Mouse (Mus musculus): ENCODE measurements at regions not wholly inside any gene's neighbourhood (a gene's known extent, or its start where the extent isn't known, plus 50 kb on each side); places are given as distances from the start of the nearest gene placed in this dataset.

DNA sequence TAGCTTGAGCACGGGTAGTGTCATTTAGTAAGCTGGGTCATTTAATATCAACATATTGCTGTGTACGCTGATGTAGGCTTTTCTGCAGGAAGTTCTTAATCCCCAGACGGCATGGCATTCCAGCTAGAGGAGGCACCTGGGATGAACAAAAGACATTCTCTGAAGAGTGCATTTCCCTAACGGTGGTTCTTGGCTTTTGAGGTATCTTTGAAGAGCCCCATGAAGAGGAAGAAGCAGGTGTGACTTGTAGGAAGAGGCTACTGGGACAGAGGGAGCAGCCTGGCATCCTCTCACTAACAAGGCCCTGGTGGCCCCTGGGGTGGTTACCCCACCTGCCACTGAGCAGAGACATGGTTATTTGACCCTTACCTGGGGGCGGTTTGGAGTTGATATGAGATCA, 457.7 kb downstream of the Rnf144b start:
- WGBS, result 83% methylated on average over 5 of the region's 5 CpGs
- no peaks in the 10 kb centered on the region for H3K9me3 ChIP-seq (ENCODE audit: control insufficient read depth, low read length)

GRCm38 (mm10) chr13:47585158-47585557, 462.7 kb downstream of the Rnf144b start:
- H3K4me1 ChIP-seq (ENCODE audit: control insufficient read depth in 2 of 2, insufficient read depth in 2 of 2, low read length in 2 of 2), result no peaks in the 10 kb centered on the region
- H3K9ac ChIP-seq (ENCODE audit: low read length), result no peak overlapping the region
- no peak for ATAC-seq (ENCODE audit: insufficient number of reproducible peaks, insufficient read depth, low FRiP score, low read depth)
- H3K4me2 ChIP-seq (ENCODE audit: low read length), result no peak overlapping the region
- no peaks in the 10 kb centered on the region for H3K36me3 ChIP-seq (ENCODE audit: control insufficient read depth, insufficient read depth, low read length)
- no peak overlapping the region for H3K27ac ChIP-seq (replicated peaks in 1 of 2; ENCODE audit: control insufficient read depth in 1 of 2, insufficient read depth in 1 of 2, low read depth in 2 of 2, low read length in 2 of 2)
- H3K27me3 ChIP-seq (ENCODE audit: control insufficient read depth, insufficient read depth, low read length), result no peaks in the 10 kb centered on the region
- H3K4me3 ChIP-seq (ENCODE audit: control insufficient read depth in 1 of 2, insufficient read depth in 1 of 2, low read depth in 1 of 2, low read length in 2 of 2), result no peak overlapping the region
- H3K9me3 ChIP-seq (ENCODE audit: control insufficient read depth, low read length), result no peaks in the 10 kb centered on the region
- 71% methylated on average over 1 of the region's 1 CpGs for WGBS

More for the DNA sequence above, 457.7 kb downstream of the Rnf144b start:
- Histone ChIP-seq H3K4me1 (ENCODE audit: control insufficient read depth in 2 of 2, insufficient read depth in 2 of 2, low read length in 2 of 2) (no peaks in the 10 kb centered on the region), H3K36me3 (ENCODE audit: control insufficient read depth, insufficient read depth, low read length) (no peaks in the 10 kb centered on the region), H3K4me3 (ENCODE audit: control insufficient read depth in 1 of 2, insufficient read depth in 1 of 2, low read depth in 1 of 2, low read length in 2 of 2) (no peak overlapping the region), H3K9ac (ENCODE audit: low read length) (no peak overlapping the region), H3K27me3 (ENCODE audit: control insufficient read depth, insufficient read depth, low read length) (no peaks in the 10 kb centered on the region), H3K27ac (replicated peaks in 1 of 2; ENCODE audit: control insufficient read depth in 1 of 2, insufficient read depth in 1 of 2, low read depth in 2 of 2, low read length in 2 of 2) (no peak overlapping the region), H3K4me2 (ENCODE audit: low read length) (no peak overlapping the region)
- no peak for ATAC-seq (ENCODE audit: insufficient number of reproducible peaks, insufficient read depth, low FRiP score, low read depth)

GRCm38 (mm10) chr13:47602646-47603045, 480.2 kb downstream of the Rnf144b start:
- no peak for ATAC-seq (ENCODE audit: insufficient number of reproducible peaks, insufficient read depth, low FRiP score, low read depth)
- H3K9me3 ChIP-seq (ENCODE audit: control insufficient read depth, low read length), result no peaks in the 10 kb centered on the region
- no peaks in the 10 kb centered on the region for H3K4me1 ChIP-seq (ENCODE audit: control insufficient read depth in 2 of 2, insufficient read depth in 2 of 2, low read length in 2 of 2)
- H3K4me2 ChIP-seq (ENCODE audit: low read length), result no peak overlapping the region
- H3K9ac ChIP-seq (ENCODE audit: low read length), result no peak overlapping the region
- H3K27ac ChIP-seq (replicated peaks in 1 of 2; ENCODE audit: control insufficient read depth in 1 of 2, insufficient read depth in 1 of 2, low read depth in 2 of 2, low read length in 2 of 2), result no peak overlapping the region
- WGBS, result 70% methylated on average over 1 of the region's 1 CpGs
- H3K36me3 ChIP-seq (ENCODE audit: control insufficient read depth, insufficient read depth, low read length), result no peaks in the 10 kb centered on the region
- no peaks in the 10 kb centered on the region for H3K27me3 ChIP-seq (ENCODE audit: control insufficient read depth, insufficient read depth, low read length)
- H3K4me3 ChIP-seq (ENCODE audit: control insufficient read depth in 1 of 2, insufficient read depth in 1 of 2, low read depth in 1 of 2, low read length in 2 of 2), result no peak overlapping the region

GRCm38 (mm10) chr13:47611439-47611838, 489.0 kb downstream of the Rnf144b start:
- Histone ChIP-seq H3K36me3 (ENCODE audit: control insufficient read depth, insufficient read depth, low read length) (no peaks in the 10 kb centered on the region), H3K4me2 (ENCODE audit: low read length) (no peak overlapping the region), H3K4me3 (ENCODE audit: control insufficient read depth in 1 of 2, insufficient read depth in 1 of 2, low read depth in 1 of 2, low read length in 2 of 2) (no peak overlapping the region), H3K9me3 (ENCODE audit: control insufficient read depth, low read length) (no peaks in the 10 kb centered on the region), H3K4me1 (ENCODE audit: control insufficient read depth in 2 of 2, insufficient read depth in 2 of 2, low read length in 2 of 2) (no peaks in the 10 kb centered on the region; a peak in 2 of 4 replicates), H3K27me3 (ENCODE audit: control insufficient read depth, insufficient read depth, low read length) (no peaks in the 10 kb centered on the region), H3K9ac (ENCODE audit: low read length) (no peak overlapping the region), H3K27ac (replicated peaks in 1 of 2; ENCODE audit: control insufficient read depth in 1 of 2, insufficient read depth in 1 of 2, low read depth in 2 of 2, low read length in 2 of 2) (no peak overlapping the region)
- ATAC-seq (ENCODE audit: insufficient number of reproducible peaks, insufficient read depth, low FRiP score, low read depth), result no peak
- 83% methylated on average over 4 of the region's 4 CpGs for WGBS

- Histone ChIP-seq H3K4me1 (ENCODE audit: control insufficient read depth in 2 of 2, insufficient read depth in 2 of 2, low read length in 2 of 2) (no peaks in the 10 kb centered on the region), H3K9me3 (ENCODE audit: control insufficient read depth, low read length) (no peaks in the 10 kb centered on the region), H3K4me3 (ENCODE audit: control insufficient read depth in 1 of 2, insufficient read depth in 1 of 2, low read depth in 1 of 2, low read length in 2 of 2) (no peak overlapping the region), H3K9ac (ENCODE audit: low read length) (no peak overlapping the region), H3K27me3 (ENCODE audit: control insufficient read depth, insufficient read depth, low read length) (no peaks in the 10 kb centered on the region), H3K27ac (replicated peaks in 1 of 2; ENCODE audit: control insufficient read depth in 1 of 2, insufficient read depth in 1 of 2, low read depth in 2 of 2, low read length in 2 of 2) (no peak overlapping the region), H3K4me2 (ENCODE audit: low read length) (no peak overlapping the region), H3K36me3 (ENCODE audit: control insufficient read depth, insufficient read depth, low read length) (no peaks in the 10 kb centered on the region)
- no peak for ATAC-seq (ENCODE audit: insufficient number of reproducible peaks, insufficient read depth, low FRiP score, low read depth)
- 56% methylated on average over 8 of the region's 8 CpGs for WGBS
These were observed 514.2 kb downstream of the Rnf144b start for GRCm38 (mm10) chr13:47636511-47637103.

- 78% methylated on average over 10 of the region's 10 CpGs for WGBS
- Histone ChIP-seq H3K9ac (ENCODE audit: low read length) (no peak overlapping the region), H3K4me1 (ENCODE audit: control insufficient read depth in 2 of 2, insufficient read depth in 2 of 2, low read length in 2 of 2) (no peaks in the 10 kb centered on the region), H3K27me3 (ENCODE audit: control insufficient read depth, insufficient read depth, low read length) (no peaks in the 10 kb centered on the region), H3K36me3 (ENCODE audit: control insufficient read depth, insufficient read depth, low read length) (no peaks in the 10 kb centered on the region), H3K4me2 (ENCODE audit: low read length) (no peak overlapping the region), H3K27ac (replicated peaks in 1 of 2; ENCODE audit: control insufficient read depth in 1 of 2, insufficient read depth in 1 of 2, low read depth in 2 of 2, low read length in 2 of 2) (no peak overlapping the region), H3K9me3 (ENCODE audit: control insufficient read depth, low read length) (no peaks in the 10 kb centered on the region), H3K4me3 (ENCODE audit: control insufficient read depth in 1 of 2, insufficient read depth in 1 of 2, low read depth in 1 of 2, low read length in 2 of 2) (no peak overlapping the region)
- no peak for ATAC-seq (ENCODE audit: insufficient number of reproducible peaks, insufficient read depth, low FRiP score, low read depth)
These were observed 519.9 kb downstream of the Rnf144b start for GRCm38 (mm10) chr13:47642341-47642740.

GRCm38 (mm10) chr13:47645081-47645480, 522.6 kb downstream of the Rnf144b start:
- WGBS, result 28% methylated on average over 10 of the region's 10 CpGs
- no peak for ATAC-seq (ENCODE audit: insufficient number of reproducible peaks, insufficient read depth, low FRiP score, low read depth)
- H3K4me2 ChIP-seq (ENCODE audit: low read length), result peak overlapping the region; percentile 35

DNA sequence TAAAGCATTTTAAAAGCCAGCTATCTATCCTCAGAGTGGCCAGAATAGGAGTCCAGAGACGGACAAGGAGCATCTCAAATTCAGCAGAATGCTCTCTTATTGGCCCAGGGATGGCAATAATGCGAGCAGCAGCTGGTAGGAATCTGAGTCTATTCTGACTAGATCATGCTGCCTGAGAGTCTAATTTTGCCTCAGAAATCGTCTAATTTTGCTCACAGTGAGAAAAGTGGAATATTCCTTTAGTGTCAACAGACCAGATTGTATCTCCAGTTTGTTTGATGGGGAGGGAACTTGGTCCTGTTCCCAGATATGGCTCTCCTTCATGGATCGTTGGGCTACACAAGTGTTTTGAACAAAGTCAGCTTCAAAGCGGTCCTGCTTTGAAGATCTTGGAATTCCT, 525.2 kb downstream of the Rnf144b start:
- H3K9me3 ChIP-seq (ENCODE audit: control insufficient read depth, low read length), result no peaks in the 10 kb centered on the region
- WGBS, result 58% methylated on average over 5 of the region's 5 CpGs

More at GRCm38 (mm10) chr13:47645081-47645480, 522.6 kb downstream of the Rnf144b start:
- peaks cover 4 to 6% of the 10 kb centered on the region in 2 experiments; a peak in 3 of 4 replicates for H3K4me1 ChIP-seq (ENCODE audit: control insufficient read depth in 2 of 2, insufficient read depth in 2 of 2, low read length in 2 of 2)
- no peak overlapping the region for H3K9ac ChIP-seq (ENCODE audit: low read length)
- H3K36me3 ChIP-seq (ENCODE audit: control insufficient read depth, insufficient read depth, low read length), result no peaks in the 10 kb centered on the region
- no peaks in the 10 kb centered on the region for H3K9me3 ChIP-seq (ENCODE audit: control insufficient read depth, low read length)
- no peak overlapping the region for H3K27ac ChIP-seq (replicated peaks in 1 of 2; ENCODE audit: control insufficient read depth in 1 of 2, insufficient read depth in 1 of 2, low read depth in 2 of 2, low read length in 2 of 2)
- no peak overlapping the region for H3K4me3 ChIP-seq (ENCODE audit: control insufficient read depth in 1 of 2, insufficient read depth in 1 of 2, low read depth in 1 of 2, low read length in 2 of 2)
- H3K27me3 ChIP-seq (ENCODE audit: control insufficient read depth, insufficient read depth, low read length), result no peaks in the 10 kb centered on the region

More for the DNA sequence above, 525.2 kb downstream of the Rnf144b start:
- Histone ChIP-seq H3K4me3 (ENCODE audit: control insufficient read depth in 1 of 2, insufficient read depth in 1 of 2, low read depth in 1 of 2, low read length in 2 of 2) (no peak overlapping the region), H3K36me3 (ENCODE audit: control insufficient read depth, insufficient read depth, low read length) (no peaks in the 10 kb centered on the region), H3K9ac (ENCODE audit: low read length) (no peak overlapping the region), H3K4me2 (ENCODE audit: low read length) (no peak overlapping the region), H3K27ac (replicated peaks in 1 of 2; ENCODE audit: control insufficient read depth in 1 of 2, insufficient read depth in 1 of 2, low read depth in 2 of 2, low read length in 2 of 2) (no peak overlapping the region), H3K4me1 (ENCODE audit: control insufficient read depth in 2 of 2, insufficient read depth in 2 of 2, low read length in 2 of 2) (peaks cover 4 to 6% of the 10 kb centered on the region in 2 experiments; a peak in 3 of 4 replicates), H3K27me3 (ENCODE audit: control insufficient read depth, insufficient read depth, low read length) (no peaks in the 10 kb centered on the region)
- no peak for ATAC-seq (ENCODE audit: insufficient number of reproducible peaks, insufficient read depth, low FRiP score, low read depth)
